Mouse (Mus musculus): ENCODE measurements around the gene Sned1. TPM values are rescaled to one million over a fixed set of nuclear protein-coding genes. Genes with fewer than 3 reads are reported as not detected.

Gene Sned1
- polyA plus RNA-seq, 1 experiment from 2014 or later: 3.0 TPM

GRCm38 (mm10) chr1:93211019-93211418, 24.6 kb upstream of the Sned1 start:
- no peak overlapping the region for H3K4me2 ChIP-seq
- H3K27ac ChIP-seq (ENCODE audit: low read depth, low read length): peak overlapping the region; percentile 70

DNA sequence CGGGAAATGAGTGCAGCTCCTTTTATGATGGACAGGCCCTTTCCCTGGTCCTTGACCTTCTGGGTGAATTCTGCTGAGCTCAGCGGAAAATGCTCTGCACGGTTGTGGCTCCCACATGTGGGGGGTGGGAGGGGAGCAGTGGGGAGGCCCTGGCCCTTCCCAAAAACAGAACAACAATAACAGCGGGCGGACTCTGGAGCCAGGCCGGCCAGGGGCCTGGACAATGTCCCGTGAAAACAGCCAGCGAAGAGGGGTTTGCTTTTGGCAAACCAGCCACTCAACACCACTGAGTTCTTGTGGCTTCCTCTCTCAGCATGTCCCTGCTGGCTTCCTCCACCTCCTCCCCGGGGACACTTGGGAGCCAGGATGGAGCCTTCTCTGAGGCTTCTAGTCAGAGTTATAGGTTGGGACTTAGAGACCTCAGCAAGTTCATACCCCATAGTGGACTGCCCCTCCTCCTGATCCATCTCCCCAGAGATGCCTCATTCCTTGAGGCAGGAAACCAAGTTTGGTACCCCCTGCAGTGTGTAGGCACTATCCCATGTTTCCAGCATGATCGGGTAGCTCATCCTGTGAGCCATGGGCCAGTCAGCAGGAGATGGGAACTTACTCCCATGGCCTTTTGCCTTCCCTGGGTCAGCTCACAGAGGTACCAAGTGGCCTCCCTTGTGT, 24.0 kb upstream of the Sned1 start:
- no peak overlapping the region; the same call in 1 of the 2 replicates for H3K27ac ChIP-seq (ENCODE audit: low read depth, low read length)
- no peaks in the 10 kb centered on the region for H3K36me3 ChIP-seq (ENCODE audit: control insufficient read depth, insufficient read depth, low read length)
- WGBS (ENCODE audit: insufficient replicate concordance): 28% methylated on average over 10 of the region's 10 CpGs
- H3K4me3 ChIP-seq (ENCODE audit: low read depth, low read length): no peak overlapping the region
- ATAC-seq (replicated peaks; ENCODE audit: insufficient number of reproducible peaks, low FRiP score, low TSS enrichment): no peak
- H3K9me3 ChIP-seq (replicated peaks; ENCODE audit: control insufficient read depth, low read length): no peaks in the 10 kb centered on the region
- peaks cover 7% of the 10 kb centered on the region; the same call in 1 of the 2 replicates for H3K27me3 ChIP-seq (ENCODE audit: control insufficient read depth, insufficient read depth, low read length)
- H3K4me1 ChIP-seq (ENCODE audit: control insufficient read depth, insufficient read depth, low read length): peaks cover 40% of the 10 kb centered on the region
- H3K4me2 ChIP-seq: no peak overlapping the region
- H3K9ac ChIP-seq (ENCODE audit: low read depth, low read length): no peak overlapping the region

More at GRCm38 (mm10) chr1:93211019-93211418, 24.6 kb upstream of the Sned1 start:
- H3K36me3 ChIP-seq (ENCODE audit: control insufficient read depth, insufficient read depth, low read length): no peaks in the 10 kb centered on the region
- WGBS (ENCODE audit: insufficient replicate concordance): 87% methylated on average over 11 of the region's 11 CpGs
- peaks cover 40% of the 10 kb centered on the region for H3K4me1 ChIP-seq (ENCODE audit: control insufficient read depth, insufficient read depth, low read length)
- peaks cover 4% of the 10 kb centered on the region; the same call in 1 of the 2 replicates for H3K27me3 ChIP-seq (ENCODE audit: control insufficient read depth, insufficient read depth, low read length)
- H3K9ac ChIP-seq (ENCODE audit: low read depth, low read length): no peak overlapping the region
- no peak overlapping the region for H3K4me3 ChIP-seq (ENCODE audit: low read depth, low read length)
- no peaks in the 10 kb centered on the region for H3K9me3 ChIP-seq (replicated peaks; ENCODE audit: control insufficient read depth, low read length)
- no peak for ATAC-seq (replicated peaks; ENCODE audit: insufficient number of reproducible peaks, low FRiP score, low TSS enrichment)

DNA sequence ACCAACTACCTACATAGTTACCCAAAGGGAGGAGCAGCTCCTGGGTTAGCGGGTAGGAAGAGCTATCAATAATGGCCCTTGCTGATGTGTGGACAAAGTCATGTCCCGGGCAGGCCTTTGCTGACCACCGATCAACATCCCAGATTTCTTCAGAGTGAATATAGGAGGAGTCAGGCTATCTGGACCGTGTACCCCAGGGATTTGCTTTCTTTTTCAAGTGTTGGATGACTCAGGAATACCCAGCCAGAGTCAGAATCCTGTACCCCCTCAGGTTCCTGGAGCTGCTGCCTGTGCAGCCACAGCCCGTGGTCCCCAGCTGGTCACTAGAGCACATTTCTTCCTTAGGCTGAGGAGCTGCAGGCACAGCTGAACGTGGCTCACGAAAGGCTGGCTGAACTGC, 23.2 kb upstream of the Sned1 start:
- no peak overlapping the region for H3K4me2 ChIP-seq
- ATAC-seq (replicated peaks; ENCODE audit: insufficient number of reproducible peaks, low FRiP score, low TSS enrichment): no peak
- H3K27me3 ChIP-seq (ENCODE audit: control insufficient read depth, insufficient read depth, low read length): peaks cover 7% of the 10 kb centered on the region; the same call in 1 of the 2 replicates
- no peaks in the 10 kb centered on the region for H3K9me3 ChIP-seq (replicated peaks; ENCODE audit: control insufficient read depth, low read length)
- no peaks in the 10 kb centered on the region for H3K36me3 ChIP-seq (ENCODE audit: control insufficient read depth, insufficient read depth, low read length)
- H3K27ac ChIP-seq (ENCODE audit: low read depth, low read length): no peak overlapping the region
- H3K4me3 ChIP-seq (ENCODE audit: low read depth, low read length): no peak overlapping the region
- WGBS (ENCODE audit: insufficient replicate concordance): 68% methylated on average over 7 of the region's 7 CpGs
- H3K4me1 ChIP-seq (ENCODE audit: control insufficient read depth, insufficient read depth, low read length): peaks cover 40% of the 10 kb centered on the region
- H3K9ac ChIP-seq (ENCODE audit: low read depth, low read length): no peak overlapping the region

DNA sequence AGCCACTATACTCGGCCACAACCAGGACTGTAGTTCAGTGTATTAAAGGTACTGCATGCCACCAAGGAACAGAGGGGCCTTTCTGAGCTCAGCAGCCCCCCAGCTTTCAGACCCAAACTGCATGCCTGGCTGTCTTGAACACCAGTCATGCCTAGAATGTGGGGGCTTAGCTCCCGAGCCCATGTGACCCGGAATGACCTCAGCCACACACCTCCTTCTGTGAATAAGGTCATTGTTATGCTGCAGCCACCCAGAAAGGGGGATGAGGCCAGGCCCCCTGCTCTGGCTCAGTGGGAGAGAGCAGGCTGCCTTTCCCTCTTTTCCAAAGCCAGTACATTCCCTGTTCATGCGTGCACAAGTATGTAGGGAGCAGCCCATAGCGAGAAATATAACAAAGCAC, 21.0 kb upstream of the Sned1 start:
- Histone ChIP-seq H3K27me3 (ENCODE audit: control insufficient read depth, insufficient read depth, low read length) (peaks cover 7% of the 10 kb centered on the region; the same call in 1 of the 2 replicates), H3K9me3 (replicated peaks; ENCODE audit: control insufficient read depth, low read length) (no peaks in the 10 kb centered on the region), H3K4me3 (ENCODE audit: low read depth, low read length) (no peak overlapping the region), H3K27ac (ENCODE audit: low read depth, low read length) (no peak overlapping the region), H3K4me2 (no peak overlapping the region), H3K36me3 (ENCODE audit: control insufficient read depth, insufficient read depth, low read length) (no peaks in the 10 kb centered on the region), H3K4me1 (ENCODE audit: control insufficient read depth, insufficient read depth, low read length) (peaks cover 30% of the 10 kb centered on the region), H3K9ac (ENCODE audit: low read depth, low read length) (no peak overlapping the region)
- ATAC-seq (replicated peaks; ENCODE audit: insufficient number of reproducible peaks, low FRiP score, low TSS enrichment): no peak
- WGBS (ENCODE audit: insufficient replicate concordance): 54% methylated on average over 5 of the region's 5 CpGs

DNA sequence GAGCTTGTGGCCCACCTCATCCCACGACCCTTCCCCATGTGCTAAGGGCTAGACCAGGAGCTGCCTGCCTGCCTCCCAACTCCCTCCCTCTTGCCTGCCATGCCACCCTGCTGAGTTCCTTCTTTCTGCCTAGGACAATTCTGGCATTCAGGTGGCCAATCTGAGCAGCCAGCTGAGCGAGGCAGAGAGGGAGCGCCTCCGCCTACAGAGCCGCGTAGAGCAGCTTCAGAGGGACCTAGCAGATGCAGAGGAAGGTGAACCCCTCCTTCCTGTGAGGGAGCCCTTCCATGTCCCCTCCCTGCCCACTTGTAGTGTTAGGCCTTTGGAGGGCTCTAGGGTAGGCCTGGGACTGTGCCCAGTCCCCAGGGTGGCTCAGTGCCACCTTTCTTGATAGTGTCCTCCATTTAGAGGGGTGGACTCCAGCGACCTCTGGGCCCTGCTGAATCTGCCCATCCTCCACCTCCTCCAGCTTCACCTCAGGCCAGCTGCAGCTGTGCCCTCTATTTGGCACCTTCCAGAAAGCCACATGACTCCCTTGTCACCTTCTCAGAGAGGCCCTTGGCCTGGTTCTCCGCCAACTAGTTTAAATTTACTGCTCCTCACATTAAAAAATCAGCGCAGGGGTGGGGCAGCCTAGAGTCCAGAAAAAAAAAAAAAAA, 18.7 kb upstream of the Sned1 start:
- Histone ChIP-seq H3K9me3 (replicated peaks; ENCODE audit: control insufficient read depth, low read length) (no peaks in the 10 kb centered on the region), H3K27ac (ENCODE audit: low read depth, low read length) (no peak overlapping the region), H3K36me3 (ENCODE audit: control insufficient read depth, insufficient read depth, low read length) (no peaks in the 10 kb centered on the region), H3K4me2 (no peak overlapping the region), H3K9ac (ENCODE audit: low read depth, low read length) (no peak overlapping the region), H3K4me1 (ENCODE audit: control insufficient read depth, insufficient read depth, low read length) (peaks cover 7% of the 10 kb centered on the region), H3K4me3 (ENCODE audit: low read depth, low read length) (no peak overlapping the region), H3K27me3 (ENCODE audit: control insufficient read depth, insufficient read depth, low read length) (peaks cover 7% of the 10 kb centered on the region; the same call in 1 of the 2 replicates)
- no peak for ATAC-seq (replicated peaks; ENCODE audit: insufficient number of reproducible peaks, low FRiP score, low TSS enrichment)
- WGBS (ENCODE audit: insufficient replicate concordance): 77% methylated on average over 9 of the region's 9 CpGs

GRCm38 (mm10) chr1:93217530-93217929, 18.1 kb upstream of the Sned1 start:
- Histone ChIP-seq H3K9me3 (replicated peaks; ENCODE audit: control insufficient read depth, low read length) (no peaks in the 10 kb centered on the region), H3K27me3 (ENCODE audit: control insufficient read depth, insufficient read depth, low read length) (peaks cover 7% of the 10 kb centered on the region; the same call in 1 of the 2 replicates), H3K4me1 (ENCODE audit: control insufficient read depth, insufficient read depth, low read length) (peaks cover 5% of the 10 kb centered on the region; the same call in 1 of the 2 replicates), H3K4me3 (ENCODE audit: low read depth, low read length) (no peak overlapping the region), H3K9ac (ENCODE audit: low read depth, low read length) (no peak overlapping the region), H3K27ac (ENCODE audit: low read depth, low read length) (no peak overlapping the region), H3K36me3 (ENCODE audit: control insufficient read depth, insufficient read depth, low read length) (no peaks in the 10 kb centered on the region), H3K4me2 (no peak overlapping the region)
- ATAC-seq (replicated peaks; ENCODE audit: insufficient number of reproducible peaks, low FRiP score, low TSS enrichment): no peak
- WGBS (ENCODE audit: insufficient replicate concordance): 57% methylated on average over 7 of the region's 7 CpGs

GRCm38 (mm10) chr1:93220776-93221175, 14.9 kb upstream of the Sned1 start:
- Histone ChIP-seq H3K4me2 (no peak overlapping the region), H3K9me3 (replicated peaks; ENCODE audit: control insufficient read depth, low read length) (no peaks in the 10 kb centered on the region), H3K27ac (ENCODE audit: low read depth, low read length) (no peak overlapping the region), H3K36me3 (ENCODE audit: control insufficient read depth, insufficient read depth, low read length) (no peaks in the 10 kb centered on the region), H3K27me3 (ENCODE audit: control insufficient read depth, insufficient read depth, low read length) (peaks cover 23% of the 10 kb centered on the region), H3K4me1 (ENCODE audit: control insufficient read depth, insufficient read depth, low read length) (no peaks in the 10 kb centered on the region), H3K9ac (ENCODE audit: low read depth, low read length) (no peak overlapping the region), H3K4me3 (ENCODE audit: low read depth, low read length) (no peak overlapping the region)
- no peak for ATAC-seq (replicated peaks; ENCODE audit: insufficient number of reproducible peaks, low FRiP score, low TSS enrichment)
- WGBS (ENCODE audit: insufficient replicate concordance): 73% methylated on average over 7 of the region's 7 CpGs

GRCm38 (mm10) chr1:93223972-93224371, 11.7 kb upstream of the Sned1 start:
- Histone ChIP-seq H3K9ac (ENCODE audit: low read depth, low read length) (0 out of 2 replicates have a peak overlapping the region, but pooled peaks have one; percentile 16), H3K4me1 (ENCODE audit: control insufficient read depth, insufficient read depth, low read length) (no peaks in the 10 kb centered on the region), H3K27me3 (ENCODE audit: control insufficient read depth, insufficient read depth, low read length) (peaks cover 18% of the 10 kb centered on the region), H3K4me3 (ENCODE audit: low read depth, low read length) (no peak overlapping the region), H3K36me3 (ENCODE audit: control insufficient read depth, insufficient read depth, low read length) (no peaks in the 10 kb centered on the region), H3K4me2 (no peak overlapping the region; the same call in 1 of the 2 replicates), H3K9me3 (replicated peaks; ENCODE audit: control insufficient read depth, low read length) (no peaks in the 10 kb centered on the region), H3K27ac (ENCODE audit: low read depth, low read length) (no peak overlapping the region)
- ATAC-seq (replicated peaks; ENCODE audit: insufficient number of reproducible peaks, low FRiP score, low TSS enrichment): no peak
- WGBS (ENCODE audit: insufficient replicate concordance): 7% methylated on average over 18 of the region's 18 CpGs

Data from heart, embryonic 11.5 days (tissue).